Mouse (Mus musculus) CH12.LX (cell line): ENCODE measurements around the gene Plekha5. TPM values are rescaled to one million over a fixed set of nuclear protein-coding genes. Genes with fewer than 3 reads are reported as not detected.
A peak's percentile ranks its signal among the peaks of the same experiment; 100 is the strongest.

Source experiments
- DNase-seq: peaks from one replicate; pipeline ENCODE4 v3.0.0-alpha.2; 2013; ENCODE audit errors: extremely low read depth
- H3K27ac ChIP-seq: 2 replicates; pipeline ENCODE4 v1.5.1; 2012; ENCODE audit warnings: low read depth, mild to moderate bottlenecking, control low read depth, moderate library complexity; ENCODE audit not compliant: insufficient read depth
- H3K27me3 ChIP-seq: replicated peaks from 2 replicates; pipeline ENCODE3; 2012; ENCODE audit warnings: inconsistent platforms
- H3K36me3 ChIP-seq, 2 experiments: replicated peaks in 1 of 2; 2 replicates each; pipeline versions ENCODE3 to v1.6.1; 2012; ENCODE audit warnings: inconsistent platforms in 1 of 2, low read length in 1 of 2, mild to moderate bottlenecking in 1 of 2, mixed read lengths in 1 of 2, moderate library complexity in 1 of 2; ENCODE audit not compliant: control insufficient read depth in 1 of 2, insufficient read depth in 1 of 2
- H3K4me1 ChIP-seq, 2 experiments: 2 replicates each; pipeline ENCODE4 v1.6.1; 2012; ENCODE audit warnings: inconsistent platforms in 1 of 2, moderate library complexity in 1 of 2; ENCODE audit not compliant: insufficient read depth in 2 of 2, control insufficient read depth in 1 of 2
- H3K4me2 ChIP-seq: 2 replicates; pipeline ENCODE4 v1.6.1; 2012; ENCODE audit warnings: low read depth, mild to moderate bottlenecking, control low read depth; ENCODE audit not compliant: poor library complexity, insufficient read depth, severe bottlenecking
- H3K4me3 ChIP-seq, 3 experiments: fragments of 150-350 bp in 1 of 3; sonication (generic) in 1 of 3; replicated peaks in 1 of 3; 2 replicates each; pipeline versions ENCODE3 to v1.5.1; 2011 to 2012; ENCODE audit warnings: low read depth in 2 of 3, low read length in 2 of 3, mild to moderate bottlenecking in 2 of 3, moderate library complexity in 2 of 3, control low read depth in 1 of 3, improper control_type of control experiment in 1 of 3, inconsistent platforms in 1 of 3, mixed read lengths in 1 of 3; ENCODE audit not compliant: poor library complexity in 1 of 3
- H3K79me2 ChIP-seq: replicated peaks from 2 replicates; pipeline ENCODE4 v1.6.1; 2012; ENCODE audit warnings: mild to moderate bottlenecking, moderate library complexity; ENCODE audit not compliant: control insufficient read depth, poor library complexity, insufficient read depth, severe bottlenecking; ENCODE audit errors: extremely low read depth
- H3K9ac ChIP-seq: 2 replicates; pipeline ENCODE4 v1.6.1; 2012; ENCODE audit warnings: low read depth, mild to moderate bottlenecking, control low read depth, moderate library complexity; ENCODE audit not compliant: insufficient read depth
- H3K9me3 ChIP-seq: replicated peaks from 2 replicates; pipeline ENCODE3; 2012; ENCODE audit warnings: low read length, inconsistent platforms, mixed read lengths
- CTCF ChIP-seq, 2 experiments: IDR thresholded peaks in 1 of 2; conservative IDR thresholded peaks in 1 of 2; 2 replicates each; pipeline ENCODE4 v1.5.1; 2011 to 2012; ENCODE audit warnings: low read depth in 2 of 2, low read length in 2 of 2, improper control_type of control experiment in 1 of 2, inconsistent platforms in 1 of 2, mild to moderate bottlenecking in 1 of 2, moderate library complexity in 1 of 2
- E2F4 ChIP-seq: IDR thresholded peaks from 2 replicates; pipeline ENCODE4 v1.6.1; 2011; ENCODE audit warnings: low read depth, low read length, improper control_type of control experiment; ENCODE audit not compliant: insufficient replicate concordance
- ELF1 ChIP-seq: IDR thresholded peaks from 2 replicates; pipeline ENCODE4 v1.6.1; 2014; ENCODE audit warnings: low read depth, mild to moderate bottlenecking, inconsistent platforms, low read length, improper control_type of control experiment
- ETS1 ChIP-seq: conservative IDR thresholded peaks from 2 replicates; pipeline ENCODE4 v1.6.1; 2012; ENCODE audit warnings: low read depth, mild to moderate bottlenecking, inconsistent platforms, low read length, improper control_type of control experiment, moderate library complexity
- HCFC1 ChIP-seq: IDR thresholded peaks from 2 replicates; pipeline ENCODE4 v1.6.1; 2012; ENCODE audit warnings: low read depth, mild to moderate bottlenecking, inconsistent platforms, low read length, improper control_type of control experiment
- KAT2A ChIP-seq: IDR thresholded peaks from 2 replicates; pipeline ENCODE4 v1.6.1; 2012; ENCODE audit warnings: low read length, improper control_type of control experiment, inconsistent platforms; ENCODE audit not compliant: insufficient replicate concordance
- MXI1 ChIP-seq: IDR thresholded peaks from 2 replicates; pipeline ENCODE4 v1.6.1; 2011; ENCODE audit warnings: mild to moderate bottlenecking, low read depth, low read length, improper control_type of control experiment
- NRF1 ChIP-seq: IDR thresholded peaks from 2 replicates; pipeline ENCODE4 v1.6.1; 2014; ENCODE audit warnings: low read depth, mild to moderate bottlenecking, inconsistent platforms, low read length, improper control_type of control experiment, moderate library complexity
- PAX5 ChIP-seq: IDR thresholded peaks from 2 replicates; pipeline ENCODE4 v1.6.1; 2012; ENCODE audit warnings: low read length, inconsistent platforms, mixed read lengths
- RAD21 ChIP-seq: IDR thresholded peaks from 2 replicates; pipeline ENCODE4 v1.6.1; 2011; ENCODE audit warnings: low read depth, mild to moderate bottlenecking, low read length, improper control_type of control experiment, moderate library complexity
- SMC3 ChIP-seq: IDR thresholded peaks from 2 replicates; pipeline ENCODE4 v1.6.1; 2011; ENCODE audit warnings: low read depth, low read length, improper control_type of control experiment
- UBTF ChIP-seq: IDR thresholded peaks from 2 replicates; pipeline ENCODE4 v1.6.1; 2012; ENCODE audit warnings: low read depth, mild to moderate bottlenecking, inconsistent platforms, low read length, improper control_type of control experiment, moderate library complexity
- ZKSCAN1 ChIP-seq: IDR thresholded peaks from 2 replicates; pipeline ENCODE4 v1.6.1; 2012; ENCODE audit warnings: low read depth, inconsistent platforms, low read length, improper control_type of control experiment, borderline replicate concordance
- ZMIZ1 ChIP-seq: IDR thresholded peaks from 2 replicates; pipeline ENCODE4 v1.6.1; 2012; ENCODE audit warnings: low read depth, mild to moderate bottlenecking, inconsistent platforms, low read length, improper control_type of control experiment
- ZNF384 ChIP-seq: IDR thresholded peaks from 2 replicates; pipeline ENCODE4 v1.6.1; 2012; ENCODE audit warnings: low read depth, low read length, improper control_type of control experiment, inconsistent platforms
- dilution Hi-C: fragments of 300-500 bp; cut with MboI; formaldehyde crosslinking; loops from 2 replicates; pipeline ENCODE4 v1.14.3; 2020; ENCODE audit warnings: low sequenced_read_pairs; ENCODE audit not compliant: extremely low pct_unique_long_range_greater_than_20kb, extremely low pct_ligation_motif_present
- in situ Hi-C: fragments of 300-500 bp; cut with MboI; formaldehyde crosslinking; loops from 3 replicates; pipeline ENCODE4 v1.14.3; 2019; ENCODE audit warnings: low sequenced_read_pairs, low pct_ligation_motif_present, low pct_unique_long_range_greater_than_20kb, mixed read lengths
- polyA plus RNA-seq: library from polyadenylated mRNA; unstranded; fragments of >175 nt; gene quantifications from 2 replicates; pipeline ENCODE4 v1.2.1, GENCODE M21; 2012; ENCODE audit warnings: low read depth; ENCODE audit not compliant: insufficient read length
- total RNA-seq, 2 experiments: library from RNA; depleted of rRNA; stranded (reverse); fragments of 300-350 nt in 1 of 2; fragments of >200 nt in 1 of 2; gene quantifications; 2 replicates each; pipeline ENCODE4 v1.2.3; 2012 to 2014

Plekha5 gene
- total and polyA plus RNA-seq, 3 experiments: 0.12 to 0.38 (median 0.27) TPM

DNA sequence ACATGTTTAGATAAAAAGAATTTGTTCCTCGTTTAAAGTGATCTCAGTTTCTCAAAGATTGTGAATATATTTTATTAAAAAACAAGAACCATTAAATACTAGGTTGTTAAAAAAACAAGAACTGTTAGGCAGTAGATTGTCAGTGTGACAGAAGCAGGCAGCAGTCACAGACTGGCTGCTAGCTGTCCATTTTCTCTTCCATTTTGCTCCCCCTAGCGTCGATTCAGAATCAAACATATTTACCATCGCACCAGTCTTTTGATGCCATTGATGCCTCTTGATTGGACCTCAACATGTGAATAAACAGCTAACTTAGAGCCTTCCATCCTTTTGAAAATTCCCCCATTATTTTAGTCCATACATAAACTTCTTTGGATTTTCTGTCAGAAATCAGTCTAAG is 130.4 kb downstream of the Plekha5 start:
- H3K27ac ChIP-seq: no peak overlapping the region
- no peak overlapping the region for H3K4me3 ChIP-seq
- no peaks in the 10 kb centered on the region for H3K9me3 ChIP-seq
- H3K9ac ChIP-seq: no peak overlapping the region
- no peaks in the 10 kb centered on the region for H3K27me3 ChIP-seq
- in situ Hi-C loops (no loop called here), dilution Hi-C loops (no loop called here)
- DNase-seq: peak; percentile 58
- no peaks in the 10 kb centered on the region for H3K79me2 ChIP-seq
- no peak overlapping the region for H3K4me2 ChIP-seq
- TF ChIP-seq MXI1 (peak; percentile 18; the same call in 1 of the 2 replicates), KAT2A (no peak), CTCF (conservative IDR thresholded peaks at IDR 0.05 in 1 of 2, IDR thresholded peaks at IDR 0.05 in 1 of 2; ENCODE audit: low read depth in 2 of 2, low read length in 2 of 2) (peak; percentile 60 to 78), RAD21 (peak; percentile 64), HCFC1 (no peak), ZNF384 (peak; percentile 30; the same call in 1 of the 2 replicates), SMC3 (peak; percentile 79)
- H3K4me1 ChIP-seq: peaks cover 4 to 9% of the 10 kb centered on the region in 2 experiments; a peak in 3 of 4 replicates
- no peaks in the 10 kb centered on the region for H3K36me3 ChIP-seq

DNA sequence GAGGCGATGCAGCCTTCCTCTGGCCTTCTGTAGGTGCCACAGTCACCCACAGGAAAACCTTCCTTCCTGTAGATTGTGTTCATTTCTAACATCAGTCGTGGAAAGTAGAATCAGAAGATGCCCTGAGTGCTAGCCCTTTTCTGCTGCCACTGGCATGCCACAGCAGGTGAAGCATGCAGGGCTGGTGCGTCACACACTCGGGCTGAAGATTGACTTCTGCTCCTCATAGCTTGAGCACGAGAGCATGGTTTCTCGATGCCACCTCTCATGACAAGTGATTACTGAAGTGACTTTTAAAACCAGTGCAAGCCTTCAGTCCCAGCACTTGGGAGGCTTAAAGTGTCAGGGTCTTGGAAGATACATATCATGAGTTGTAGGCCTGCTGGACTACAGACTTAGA is 135.6 kb downstream of the Plekha5 start:
- no peak overlapping the region for H3K4me2 ChIP-seq
- no peaks in the 10 kb centered on the region for H3K9me3 ChIP-seq
- H3K9ac ChIP-seq: no peak overlapping the region
- TF ChIP-seq ETS1 (no peak), UBTF (no peak), NRF1 (no peak), ZNF384 (no peak), PAX5 (no peak), ELF1 (no peak), ZMIZ1 (no peak), ZKSCAN1 (no peak), E2F4 (no peak), SMC3 (no peak), RAD21 (no peak)
- dilution Hi-C loops: no loop called here
- in situ Hi-C loops: no loop called here
- H3K4me1 ChIP-seq: peaks cover 5 to 11% of the 10 kb centered on the region in 2 experiments
- H3K27me3 ChIP-seq: no peaks in the 10 kb centered on the region
- H3K79me2 ChIP-seq: no peaks in the 10 kb centered on the region
- no peak for DNase-seq
- no peak overlapping the region for H3K4me3 ChIP-seq
- no peaks in the 10 kb centered on the region for H3K36me3 ChIP-seq
- no peak overlapping the region for H3K27ac ChIP-seq
